23 mouse cellular contexts compared by ENCODE assay signal in genomic region chr2:166505309-166505708, GRCm38 (mm10).
A peak's percentile ranks its signal among the peaks of the same experiment; 100 is the strongest.
DNase-seq lines count a peak whose midpoint lies in the region; ATAC-seq lines count a peak whose summit lies in the region.
"Had no signal": no experiment of that assay in that cellular context is flagged by ENCODE, and none has a peak within 500 bp of the region (broad histone marks: within the 10 kb centered on the region; RNA-seq: fewer than 3 reads in every experiment).

No protein-coding gene starts in this region.

- H3K27me3 ChIP-seq in hindbrain, embryonic 10.5 days (ENCODE audit: insufficient read depth, poor library complexity, severe bottlenecking), result peaks cover 3% of the 10 kb centered on the region
- H3K27me3 ChIP-seq in hindbrain, embryonic 14.5 days (ENCODE audit: control insufficient read depth, insufficient read depth, low read length), result no peaks in the 10 kb centered on the region
- no peaks in the 10 kb centered on the region; the same call in 1 of the 2 replicates for H3K27me3 ChIP-seq in embryonic facial prominence, embryonic 11.5 days (ENCODE audit: control insufficient read depth, insufficient read depth, low read length)
- no peaks in the 10 kb centered on the region for H3K27me3 ChIP-seq in embryonic facial prominence, embryonic 15.5 days
- no peaks in the 10 kb centered on the region for H3K27me3 ChIP-seq in neural tube, embryonic 12.5 days (replicated peaks)

- H3K4me2 ChIP-seq in hindbrain, embryonic 14.5 days (replicated peaks), result no peak overlapping the region
- no peak overlapping the region for H3K4me2 ChIP-seq in embryonic facial prominence, embryonic 11.5 days (ENCODE audit: low read depth, low read length)
- no peak overlapping the region for H3K4me2 ChIP-seq in embryonic facial prominence, embryonic 15.5 days (replicated peaks)
- no peak overlapping the region for H3K4me2 ChIP-seq in neural tube, embryonic 12.5 days (replicated peaks)
- H3K4me2 ChIP-seq: hindbrain, embryonic 15.5 days had no signal

- no peak for DNase-seq in hindbrain, embryonic 10.5 days (ENCODE audit: low spot score)
- no peak for DNase-seq in hindbrain, embryonic 14.5 days (ENCODE audit: low spot score)
- peak; percentile 80 for DNase-seq in embryonic facial prominence, embryonic 11.5 days (ENCODE audit: low spot score)
- no peak for DNase-seq in cerebellum, adult 11 months
- DNase-seq in kidney, adult 11 months, result no peak
- DNase-seq: adrenal gland, adult 2 months; cerebellum, adult 18-20 months; cerebellum, postnatal 36 days; heart, adult 11 months; left cerebral cortex, postnatal 4 days; liver, postnatal 0 days; lung, postnatal 14 days; retina, postnatal 1 day; thymus, adult 18-20 months had no signal

- H3K4me1 ChIP-seq in hindbrain, embryonic 10.5 days (replicated peaks), result peaks cover 33% of the 10 kb centered on the region
- no peaks in the 10 kb centered on the region; the same call in 1 of the 2 replicates for H3K4me1 ChIP-seq in hindbrain, embryonic 14.5 days (replicated peaks; ENCODE audit: control insufficient read depth, insufficient read depth, low read length)
- H3K4me1 ChIP-seq in embryonic facial prominence, embryonic 11.5 days (ENCODE audit: control insufficient read depth, insufficient read depth, low read length), result no peaks in the 10 kb centered on the region
- peaks cover 34% of the 10 kb centered on the region for H3K4me1 ChIP-seq in embryonic facial prominence, embryonic 15.5 days
- peaks cover 11% of the 10 kb centered on the region for H3K4me1 ChIP-seq in neural tube, embryonic 12.5 days
- H3K4me1 ChIP-seq: megakaryocyte, embryonic 14.5 days had no signal

- H3K9ac ChIP-seq in hindbrain, embryonic 14.5 days, result no peak overlapping the region
- H3K9ac ChIP-seq in embryonic facial prominence, embryonic 11.5 days (replicated peaks; ENCODE audit: low read length), result peak overlapping the region; percentile 22; the same call in 1 of the 2 replicates
- H3K9ac ChIP-seq in embryonic facial prominence, embryonic 15.5 days, result no peak overlapping the region
- no peak overlapping the region for H3K9ac ChIP-seq in neural tube, embryonic 12.5 days
- H3K9ac ChIP-seq: hindbrain, embryonic 15.5 days; liver, postnatal 0 days had no signal

- peaks cover 11% of the 10 kb centered on the region for H3K9me3 ChIP-seq in hindbrain, embryonic 10.5 days
- 0 out of 2 replicates have a peak, but pooled peaks cover 4% of the 10 kb centered on the region for H3K9me3 ChIP-seq in hindbrain, embryonic 14.5 days (ENCODE audit: control insufficient read depth, low read length)
- H3K9me3 ChIP-seq in embryonic facial prominence, embryonic 11.5 days (replicated peaks; ENCODE audit: control insufficient read depth, low read length), result no peaks in the 10 kb centered on the region; the same call in 1 of the 2 replicates
- no peaks in the 10 kb centered on the region for H3K9me3 ChIP-seq in embryonic facial prominence, embryonic 15.5 days (replicated peaks)
- H3K9me3 ChIP-seq in neural tube, embryonic 12.5 days, result peaks cover 9% of the 10 kb centered on the region; the same call in 1 of the 2 replicates
- H3K9me3 ChIP-seq: hindbrain, embryonic 15.5 days had no signal

- H3K4me3 ChIP-seq in hindbrain, embryonic 10.5 days, result no peak overlapping the region
- H3K4me3 ChIP-seq in hindbrain, embryonic 14.5 days (replicated peaks; ENCODE audit: low read length), result no peak overlapping the region
- H3K4me3 ChIP-seq in embryonic facial prominence, embryonic 11.5 days (ENCODE audit: low read depth, low read length), result no peak overlapping the region
- no peak overlapping the region for H3K4me3 ChIP-seq in embryonic facial prominence, embryonic 15.5 days (replicated peaks)
- H3K4me3 ChIP-seq in neural tube, embryonic 12.5 days, result no peak overlapping the region
- H3K4me3 ChIP-seq: hindbrain, embryonic 15.5 days; megakaryocyte, embryonic 14.5 days had no signal

- H3K36me3 ChIP-seq in hindbrain, embryonic 10.5 days, result no peaks in the 10 kb centered on the region; the same call in 1 of the 2 replicates
- H3K36me3 ChIP-seq in hindbrain, embryonic 14.5 days (replicated peaks; ENCODE audit: control insufficient read depth, insufficient read depth), result no peaks in the 10 kb centered on the region
- no peaks in the 10 kb centered on the region for H3K36me3 ChIP-seq in embryonic facial prominence, embryonic 11.5 days (replicated peaks; ENCODE audit: control insufficient read depth, insufficient read depth, low read depth, low read length)
- H3K36me3 ChIP-seq in embryonic facial prominence, embryonic 15.5 days, result no peaks in the 10 kb centered on the region
- no peaks in the 10 kb centered on the region for H3K36me3 ChIP-seq in neural tube, embryonic 12.5 days
- H3K36me3 ChIP-seq: G1E; hindbrain, embryonic 15.5 days had no signal

- H3K27ac ChIP-seq in hindbrain, embryonic 10.5 days, result peak overlapping the region; percentile 62
- H3K27ac ChIP-seq in hindbrain, embryonic 14.5 days, result no peak overlapping the region
- H3K27ac ChIP-seq in embryonic facial prominence, embryonic 11.5 days (replicated peaks; ENCODE audit: low read depth, low read length), result peak overlapping the region; percentile 57
- H3K27ac ChIP-seq in embryonic facial prominence, embryonic 15.5 days (replicated peaks), result peak overlapping the region; percentile 63; the same call in 1 of the 2 replicates
- 0 out of 2 replicates have a peak overlapping the region, but pooled peaks have one; percentile 9 for H3K27ac ChIP-seq in neural tube, embryonic 12.5 days
- H3K27ac ChIP-seq: hindbrain, embryonic 15.5 days; kidney, postnatal 0 days had no signal

- 56% methylated on average over 9 of the region's 9 CpGs for WGBS in hindbrain, embryonic 10.5 days
- WGBS in hindbrain, embryonic 14.5 days, result 59% methylated on average over 9 of the region's 9 CpGs
- WGBS in embryonic facial prominence, embryonic 11.5 days, result 35% methylated on average over 9 of the region's 9 CpGs
- 9% methylated on average over 9 of the region's 9 CpGs for WGBS in embryonic facial prominence, embryonic 15.5 days
- WGBS in neural tube, embryonic 12.5 days, result 69% methylated on average over 9 of the region's 9 CpGs

- no peak for ATAC-seq in hindbrain, embryonic 14.5 days (ENCODE audit: low FRiP score)
- no peak; the same call in 1 of the 2 replicates for ATAC-seq in embryonic facial prominence, embryonic 11.5 days (replicated peaks; ENCODE audit: insufficient number of reproducible peaks, low FRiP score, low TSS enrichment, low read depth)
- no peak; the same call in 1 of the 2 replicates for ATAC-seq in embryonic facial prominence, embryonic 15.5 days (ENCODE audit: insufficient number of reproducible peaks, low FRiP score, low TSS enrichment, low read depth)
- no peak for ATAC-seq in neural tube, embryonic 12.5 days (ENCODE audit: low FRiP score, low read depth)
- ATAC-seq: CD4-positive, CD25-positive, alpha-beta regulatory T cell, adult 4 months; forebrain, embryonic 14.5 days; intestine, postnatal 0 days; liver, postnatal 0 days had no signal
